Mouse (Mus musculus) CH12.LX (cell line): ENCODE measurements around the gene Olfr351. TPM values are rescaled to one million over a fixed set of nuclear protein-coding genes. Genes with fewer than 3 reads are reported as not detected.

ENCODE experiments used
- DNase-seq: peaks from one replicate; pipeline ENCODE4 v3.0.0-alpha.2; 2013; ENCODE audit errors: extremely low read depth
- H3K27ac ChIP-seq: 2 replicates; pipeline ENCODE4 v1.5.1; 2012; ENCODE audit warnings: low read depth, mild to moderate bottlenecking, control low read depth, moderate library complexity; ENCODE audit not compliant: insufficient read depth
- H3K27me3 ChIP-seq: replicated peaks from 2 replicates; pipeline ENCODE3; 2012; ENCODE audit warnings: inconsistent platforms
- H3K36me3 ChIP-seq, 2 experiments: replicated peaks in 1 of 2; 2 replicates each; pipeline versions ENCODE3 to v1.6.1; 2012; ENCODE audit warnings: inconsistent platforms in 1 of 2, low read length in 1 of 2, mild to moderate bottlenecking in 1 of 2, mixed read lengths in 1 of 2, moderate library complexity in 1 of 2; ENCODE audit not compliant: control insufficient read depth in 1 of 2, insufficient read depth in 1 of 2
- H3K4me1 ChIP-seq, 2 experiments: 2 replicates each; pipeline ENCODE4 v1.6.1; 2012; ENCODE audit warnings: inconsistent platforms in 1 of 2, moderate library complexity in 1 of 2; ENCODE audit not compliant: insufficient read depth in 2 of 2, control insufficient read depth in 1 of 2
- H3K4me2 ChIP-seq: 2 replicates; pipeline ENCODE4 v1.6.1; 2012; ENCODE audit warnings: low read depth, mild to moderate bottlenecking, control low read depth; ENCODE audit not compliant: poor library complexity, insufficient read depth, severe bottlenecking
- H3K4me3 ChIP-seq, 3 experiments: fragments of 150-350 bp in 1 of 3; sonication (generic) in 1 of 3; replicated peaks in 1 of 3; 2 replicates each; pipeline versions ENCODE3 to v1.5.1; 2011 to 2012; ENCODE audit warnings: low read depth in 2 of 3, low read length in 2 of 3, mild to moderate bottlenecking in 2 of 3, moderate library complexity in 2 of 3, control low read depth in 1 of 3, improper control_type of control experiment in 1 of 3, inconsistent platforms in 1 of 3, mixed read lengths in 1 of 3; ENCODE audit not compliant: poor library complexity in 1 of 3
- H3K79me2 ChIP-seq: replicated peaks from 2 replicates; pipeline ENCODE4 v1.6.1; 2012; ENCODE audit warnings: mild to moderate bottlenecking, moderate library complexity; ENCODE audit not compliant: control insufficient read depth, poor library complexity, insufficient read depth, severe bottlenecking; ENCODE audit errors: extremely low read depth
- H3K9ac ChIP-seq: 2 replicates; pipeline ENCODE4 v1.6.1; 2012; ENCODE audit warnings: low read depth, mild to moderate bottlenecking, control low read depth, moderate library complexity; ENCODE audit not compliant: insufficient read depth
- H3K9me3 ChIP-seq: replicated peaks from 2 replicates; pipeline ENCODE3; 2012; ENCODE audit warnings: low read length, inconsistent platforms, mixed read lengths
- CHD2 ChIP-seq: IDR thresholded peaks from 2 replicates; pipeline ENCODE4 v1.6.1; 2011; ENCODE audit warnings: low read length, improper control_type of control experiment
- CTCF ChIP-seq, 2 experiments: IDR thresholded peaks in 1 of 2; conservative IDR thresholded peaks in 1 of 2; 2 replicates each; pipeline ENCODE4 v1.5.1; 2011 to 2012; ENCODE audit warnings: low read depth in 2 of 2, low read length in 2 of 2, improper control_type of control experiment in 1 of 2, inconsistent platforms in 1 of 2, mild to moderate bottlenecking in 1 of 2, moderate library complexity in 1 of 2
- EP300 ChIP-seq: IDR thresholded peaks from 2 replicates; pipeline ENCODE4 v1.6.1; 2011; ENCODE audit warnings: low read length, improper control_type of control experiment
- IRF4 ChIP-seq: IDR thresholded peaks from 2 replicates; pipeline ENCODE4 v1.6.1; 2014; ENCODE audit warnings: low read depth, mild to moderate bottlenecking, inconsistent platforms, low read length, improper control_type of control experiment
- JUN ChIP-seq: IDR thresholded peaks from 2 replicates; pipeline ENCODE4 v1.6.1; 2011; ENCODE audit warnings: low read depth, mild to moderate bottlenecking, low read length, improper control_type of control experiment, moderate library complexity; ENCODE audit not compliant: insufficient read depth
- MAZ ChIP-seq: IDR thresholded peaks from 2 replicates; pipeline ENCODE4 v1.6.1; 2012; ENCODE audit warnings: low read depth, mild to moderate bottlenecking, inconsistent platforms, low read length, improper control_type of control experiment, moderate library complexity
- MEF2A ChIP-seq: IDR thresholded peaks from 2 replicates; pipeline ENCODE4 v1.6.1; 2014; ENCODE audit warnings: low read depth, mild to moderate bottlenecking, inconsistent platforms, low read length, improper control_type of control experiment, borderline replicate concordance
- MXI1 ChIP-seq: IDR thresholded peaks from 2 replicates; pipeline ENCODE4 v1.6.1; 2011; ENCODE audit warnings: mild to moderate bottlenecking, low read depth, low read length, improper control_type of control experiment
- MYC ChIP-seq: IDR thresholded peaks from 2 replicates; pipeline ENCODE4 v1.6.1; 2011; ENCODE audit warnings: low read depth, mild to moderate bottlenecking, improper control_type of control experiment, low read length
- NRF1 ChIP-seq: IDR thresholded peaks from 2 replicates; pipeline ENCODE4 v1.6.1; 2014; ENCODE audit warnings: low read depth, mild to moderate bottlenecking, inconsistent platforms, low read length, improper control_type of control experiment, moderate library complexity
- RAD21 ChIP-seq: IDR thresholded peaks from 2 replicates; pipeline ENCODE4 v1.6.1; 2011; ENCODE audit warnings: low read depth, mild to moderate bottlenecking, low read length, improper control_type of control experiment, moderate library complexity
- RCOR1 ChIP-seq: conservative IDR thresholded peaks from 2 replicates; pipeline ENCODE4 v1.6.1; 2012; ENCODE audit warnings: low read depth, mild to moderate bottlenecking, inconsistent platforms, low read length, improper control_type of control experiment
- SIN3A ChIP-seq: IDR thresholded peaks from 2 replicates; pipeline ENCODE4 v1.6.1; 2012; ENCODE audit warnings: low read length, improper control_type of control experiment, inconsistent platforms
- TBP ChIP-seq: conservative IDR thresholded peaks from 2 replicates; pipeline ENCODE4 v1.6.1; 2011; ENCODE audit warnings: low read depth, low read length, improper control_type of control experiment
- UBTF ChIP-seq: IDR thresholded peaks from 2 replicates; pipeline ENCODE4 v1.6.1; 2012; ENCODE audit warnings: low read depth, mild to moderate bottlenecking, inconsistent platforms, low read length, improper control_type of control experiment, moderate library complexity
- USF2 ChIP-seq: conservative IDR thresholded peaks from 2 replicates; pipeline ENCODE4 v1.6.1; 2011; ENCODE audit warnings: low read depth, low read length, improper control_type of control experiment
- ZKSCAN1 ChIP-seq: IDR thresholded peaks from 2 replicates; pipeline ENCODE4 v1.6.1; 2012; ENCODE audit warnings: low read depth, inconsistent platforms, low read length, improper control_type of control experiment, borderline replicate concordance
- ZMIZ1 ChIP-seq: IDR thresholded peaks from 2 replicates; pipeline ENCODE4 v1.6.1; 2012; ENCODE audit warnings: low read depth, mild to moderate bottlenecking, inconsistent platforms, low read length, improper control_type of control experiment
- ZNF384 ChIP-seq: IDR thresholded peaks from 2 replicates; pipeline ENCODE4 v1.6.1; 2012; ENCODE audit warnings: low read depth, low read length, improper control_type of control experiment, inconsistent platforms
- dilution Hi-C: fragments of 300-500 bp; cut with MboI; formaldehyde crosslinking; loops from 2 replicates; pipeline ENCODE4 v1.14.3; 2020; ENCODE audit warnings: low sequenced_read_pairs; ENCODE audit not compliant: extremely low pct_unique_long_range_greater_than_20kb, extremely low pct_ligation_motif_present
- in situ Hi-C: fragments of 300-500 bp; cut with MboI; formaldehyde crosslinking; loops from 3 replicates; pipeline ENCODE4 v1.14.3; 2019; ENCODE audit warnings: low sequenced_read_pairs, low pct_ligation_motif_present, low pct_unique_long_range_greater_than_20kb, mixed read lengths
- polyA plus RNA-seq: library from polyadenylated mRNA; unstranded; fragments of >175 nt; gene quantifications from 2 replicates; pipeline ENCODE4 v1.2.1, GENCODE M21; 2012; ENCODE audit warnings: low read depth; ENCODE audit not compliant: insufficient read length
- total RNA-seq, 2 experiments: library from RNA; depleted of rRNA; stranded (reverse); fragments of 300-350 nt in 1 of 2; fragments of >200 nt in 1 of 2; gene quantifications; 2 replicates each; pipeline ENCODE4 v1.2.3; 2012 to 2014

Olfr351 gene
- total and polyA plus RNA-seq, 3 experiments = not detected

DNA sequence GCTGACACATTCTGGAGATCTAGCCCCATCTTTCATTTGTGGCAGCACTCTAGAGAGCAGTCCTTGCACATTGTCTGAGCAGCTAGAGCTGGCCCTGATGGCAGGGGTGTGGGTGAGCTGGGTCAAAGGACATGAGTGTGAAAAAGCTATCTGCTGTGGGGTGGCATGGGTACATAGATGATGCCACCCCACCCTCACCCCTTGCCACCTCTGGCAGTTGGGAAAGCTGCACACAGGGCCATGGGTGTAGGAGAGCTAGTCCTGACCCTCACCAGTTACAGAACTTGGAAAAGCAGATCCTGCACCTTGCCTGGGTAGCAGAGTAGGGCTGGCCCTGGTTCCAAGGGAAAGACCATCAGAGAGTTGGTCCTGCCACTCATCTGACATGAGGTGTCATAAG is 34.7 kb upstream of the Olfr351 start:
- Histone ChIP-seq H3K79me2 (no peaks in the 10 kb centered on the region), H3K27me3 (peaks cover 21% of the 10 kb centered on the region), H3K9me3 (no peaks in the 10 kb centered on the region), H3K36me3 (no peaks in the 10 kb centered on the region), H3K9ac (no peak overlapping the region), H3K27ac (no peak overlapping the region), H3K4me3 (no peak overlapping the region), H3K4me2 (no peak overlapping the region), H3K4me1 (no peaks in the 10 kb centered on the region)
- in situ Hi-C loops = no loop called here
- DNase-seq = no peak
- TF ChIP-seq JUN (no peak), RCOR1 (no peak), RAD21 (no peak), NRF1 (no peak)
- dilution Hi-C loops = no loop called here

DNA sequence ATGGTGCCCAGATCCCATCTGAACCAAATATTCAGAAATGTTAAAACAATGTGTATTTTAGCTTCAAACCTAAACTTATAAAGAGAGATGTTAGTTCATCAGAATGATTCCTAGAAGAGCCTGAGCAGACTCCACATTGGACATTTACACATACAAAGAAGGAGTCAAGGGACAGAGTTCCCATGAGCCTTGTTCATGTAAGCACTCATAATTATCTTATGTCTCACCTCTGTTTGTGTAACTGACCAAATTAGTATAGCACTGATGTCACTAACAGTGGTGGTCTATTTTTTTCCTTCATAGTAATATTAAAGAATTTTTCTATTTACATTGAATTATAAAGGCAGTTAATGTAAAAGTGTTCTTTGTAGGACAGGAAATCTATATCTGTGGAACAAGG is 30.4 kb upstream of the Olfr351 start, which contains the start of gene Olfr353:
Olfr353 (minus strand) TSS at position 101 of the 400 bp plus-strand sequence.
- TF ChIP-seq RCOR1 = no peak
- no peak for TF ChIP-seq MAZ
- no peak for TF ChIP-seq ZKSCAN1
- no peak for TF ChIP-seq UBTF
- no peak for TF ChIP-seq CHD2
- TF ChIP-seq IRF4 = no peak
- no peak for TF ChIP-seq MEF2A
- no peak for TF ChIP-seq CTCF (conservative IDR thresholded peaks at IDR 0.05 in 1 of 2, IDR thresholded peaks at IDR 0.05 in 1 of 2; ENCODE audit: low read depth in 2 of 2, low read length in 2 of 2)
- no peak for TF ChIP-seq ZNF384
- TF ChIP-seq MYC = no peak
- TF ChIP-seq ZMIZ1 = no peak
- TF ChIP-seq MXI1 = no peak
- no peak for TF ChIP-seq SIN3A
- TF ChIP-seq EP300 = no peak
- TF ChIP-seq TBP = no peak
- TF ChIP-seq USF2 = no peak
- TF ChIP-seq, all 38 proteins: peak for 0
- no peak for DNase-seq
- in situ Hi-C loops (no loop called here), dilution Hi-C loops (no loop called here)
- Histone ChIP-seq H3K79me2 (no peaks in the 10 kb centered on the region), H3K4me1 (no peaks in the 10 kb centered on the region), H3K36me3 (no peaks in the 10 kb centered on the region), H3K4me2 (no peak within 1 kb of the TSS), H3K27me3 (peaks cover 29% of the 10 kb centered on the region), H3K9me3 (no peaks in the 10 kb centered on the region), H3K27ac (no peak within 1 kb of the TSS), H3K4me3 (no peak within 1 kb of the TSS), H3K9ac (no peak within 1 kb of the TSS)
